Mouse (Mus musculus) frontal cortex, postnatal 10 days (tissue): ENCODE measurements around the gene Plcl2.
A peak's percentile ranks its signal among the peaks of the same experiment; 100 is the strongest.
"Not testable (repeated sequence)": the region's sequence is repeated elsewhere in the genome, so short reads cannot be mapped to it uniquely, and the experiment has no call there.

Experiments used
- DNase-seq, 2 experiments: peaks; one replicate each; pipeline ENCODE4 v3.0.0; 2022; ENCODE audit warnings: low spot score in 2 of 2, mixed read lengths in 1 of 2

Gene Plcl2

GRCm38 (mm10) chr17:50625584-50625983 is 116.4 kb downstream of the Plcl2 start:
- no peak for DNase-seq

- DNase-seq = no peak
Measured at GRCm38 (mm10) chr17:50627658-50628057, 118.5 kb downstream of the Plcl2 start.

- no peak for DNase-seq
Measured at GRCm38 (mm10) chr17:50628716-50629115, 119.5 kb downstream of the Plcl2 start.

GRCm38 (mm10) chr17:50630992-50631391 is 121.8 kb downstream of the Plcl2 start:
- not testable (repeated sequence) for DNase-seq

- DNase-seq = no peak
Measured at GRCm38 (mm10) chr17:50634008-50634871, 125.0 kb downstream of the Plcl2 start.

GRCm38 (mm10) chr17:50635961-50636585 is 126.9 kb downstream of the Plcl2 start:
- DNase-seq = no peak

GRCm38 (mm10) chr17:50638791-50639190 is 129.6 kb downstream of the Plcl2 start:
- DNase-seq = no peak

- no peak for DNase-seq
Measured at GRCm38 (mm10) chr17:50641076-50641610, 131.9 kb downstream of the Plcl2 start.

GRCm38 (mm10) chr17:50641879-50642278 is 132.7 kb downstream of the Plcl2 start:
- DNase-seq = no peak

GRCm38 (mm10) chr17:50643356-50643755 is 134.2 kb downstream of the Plcl2 start:
- DNase-seq = no peak

GRCm38 (mm10) chr17:50643989-50644388 is 134.8 kb downstream of the Plcl2 start:
- DNase-seq = no peak

- DNase-seq = not testable (repeated sequence)
Measured at GRCm38 (mm10) chr17:50648141-50648540, 138.9 kb downstream of the Plcl2 start.

- DNase-seq = no peak
Measured at GRCm38 (mm10) chr17:50648757-50649419, 139.7 kb downstream of the Plcl2 start.

- peak in 1 of 2 experiments; percentile 57 for DNase-seq
Measured at GRCm38 (mm10) chr17:50650535-50651223, 141.5 kb downstream of the Plcl2 start.

- DNase-seq = no peak
Measured at GRCm38 (mm10) chr17:50654741-50655415, 145.7 kb downstream of the Plcl2 start.

- no peak for DNase-seq
Measured at GRCm38 (mm10) chr17:50655416-50655776, 146.2 kb downstream of the Plcl2 start.

GRCm38 (mm10) chr17:50657321-50657720 is 148.1 kb downstream of the Plcl2 start:
- DNase-seq = no peak

GRCm38 (mm10) chr17:50658901-50659300 is 149.7 kb downstream of the Plcl2 start:
- no peak for DNase-seq

- DNase-seq = no peak
Measured at GRCm38 (mm10) chr17:50667596-50667995, 158.4 kb downstream of the Plcl2 start.

- DNase-seq = no peak
Measured at GRCm38 (mm10) chr17:50668681-50669208, 159.5 kb downstream of the Plcl2 start.

GRCm38 (mm10) chr17:50671416-50671815 is 162.2 kb downstream of the Plcl2 start:
- no peak for DNase-seq
